Mouse (Mus musculus) erythroblast, embryonic 14.5 days (primary cell): Measurements from ENCODE around the gene Sdccag8.

ENCODE experiments used
- GATA1 ChIP-seq: IDR thresholded peaks from 2 replicates; pipeline ENCODE4 v1.6.1; 2012; ENCODE audit warnings: low read length, inconsistent platforms, mixed read lengths
- TAL1 ChIP-seq: IDR thresholded peaks from 3 replicates; pipeline ENCODE4 v1.6.1; 2012; ENCODE audit warnings: low read length, inconsistent platforms, mixed read lengths

DNA sequence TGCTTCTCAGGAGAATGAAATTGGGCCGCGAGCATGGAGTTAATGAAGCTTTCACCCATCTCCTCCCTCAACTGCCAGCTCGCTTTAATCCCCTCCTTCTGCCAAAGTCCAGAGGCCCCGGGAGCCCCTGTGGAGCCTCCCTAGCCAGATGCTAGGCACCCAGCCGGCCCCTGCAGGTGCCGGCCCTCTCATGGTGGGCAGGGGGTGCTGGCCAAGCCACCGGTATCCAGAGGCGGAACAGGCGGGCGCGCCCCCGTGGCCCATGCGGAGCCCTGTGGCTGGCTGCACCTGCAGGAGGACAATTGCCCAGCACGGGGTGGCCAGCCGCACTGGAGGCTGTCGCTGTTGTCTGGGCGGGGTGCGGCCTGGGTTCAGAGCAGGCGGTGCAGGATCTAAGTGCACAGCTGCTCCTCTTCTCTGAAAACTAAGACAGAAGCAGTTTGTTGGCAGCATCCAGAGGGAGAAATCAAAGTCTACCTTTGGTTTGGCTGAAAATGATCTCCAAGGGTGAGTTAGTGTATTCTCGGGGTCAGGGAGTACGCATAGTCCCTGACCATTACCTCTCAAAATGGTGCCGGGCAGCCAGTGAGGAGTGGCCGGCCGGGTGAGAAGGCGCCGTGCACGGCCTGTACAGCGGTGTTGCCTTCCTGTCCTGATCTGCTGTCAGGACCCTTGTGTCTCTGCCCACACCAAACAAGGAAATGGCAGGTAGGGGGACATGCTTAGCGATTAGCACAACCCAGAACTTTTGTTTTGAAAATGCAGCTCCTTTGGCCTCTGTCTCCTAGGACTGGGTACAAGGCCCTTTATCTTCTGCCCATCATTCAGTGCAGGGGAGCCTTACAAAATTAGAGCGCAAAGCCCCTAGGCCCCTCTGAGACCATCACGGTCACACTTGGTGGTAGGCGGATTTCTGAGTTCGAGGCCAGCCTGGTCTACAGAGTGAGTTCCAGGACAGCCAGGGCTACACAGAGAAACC is 183.5 kb downstream of the Sdccag8 start:
- TF ChIP-seq GATA1 (no peak), TAL1 (no peak)
